8 mouse cellular contexts compared by ENCODE assay signal in genomic region chr7:100931316-100931925, GRCm38 (mm10). TPM values are rescaled to one million over a fixed set of nuclear protein-coding genes. Genes with fewer than 3 reads are reported as not detected.
A peak's percentile ranks its signal among the peaks of the same experiment; 100 is the strongest.
DNase-seq lines count a peak whose midpoint lies in the region; ATAC-seq and TF ChIP-seq lines count a peak whose summit lies in the region.

No protein-coding gene starts in this region.

- H3K9me3 ChIP-seq in embryonic facial prominence, embryonic 12.5 days, result no peaks in the 10 kb centered on the region
- no peaks in the 10 kb centered on the region for H3K9me3 ChIP-seq in hindbrain, embryonic 10.5 days
- H3K9me3 ChIP-seq in liver, embryonic 14.5 days (ENCODE audit: control insufficient read depth, low read length), result no peaks in the 10 kb centered on the region
- no peaks in the 10 kb centered on the region for H3K9me3 ChIP-seq in stomach, postnatal 0 days (ENCODE audit: control insufficient read depth, low read length)

- peak; percentile 55 for DNase-seq in lung, adult 2 months
- DNase-seq in lung, postnatal 14 days, result no peak
- DNase-seq in hindbrain, embryonic 10.5 days (ENCODE audit: low spot score), result no peak
- DNase-seq in liver, embryonic 14.5 days (ENCODE audit: low read depth in 3 of 3, low spot score in 3 of 3), result no peak
- DNase-seq in stomach, postnatal 0 days (ENCODE audit: low spot score), result peak; percentile 31
- DNase-seq in yolk sac, embryonic 10.5 days (ENCODE audit: low spot score), result no peak
- no peak for DNase-seq in cerebellum, adult 9-10 months

- 0 out of 2 replicates have a peak, but pooled peaks cover 11% of the 10 kb centered on the region for H3K4me1 ChIP-seq in lung, adult 2 months (ENCODE audit: control insufficient read depth, insufficient read depth, low read length)
- peaks cover 43% of the 10 kb centered on the region for H3K4me1 ChIP-seq in embryonic facial prominence, embryonic 12.5 days
- H3K4me1 ChIP-seq in hindbrain, embryonic 10.5 days (replicated peaks), result peaks cover 67% of the 10 kb centered on the region
- peaks cover 0 to 4% of the 10 kb centered on the region in 2 experiments; a peak in 1 of 4 replicates for H3K4me1 ChIP-seq in liver, embryonic 14.5 days (replicated peaks; ENCODE audit: control insufficient read depth in 2 of 2, insufficient read depth in 2 of 2, low read length in 1 of 2)
- peaks cover 8% of the 10 kb centered on the region; the same call in 1 of the 2 replicates for H3K4me1 ChIP-seq in stomach, postnatal 0 days (replicated peaks; ENCODE audit: control insufficient read depth, insufficient read depth)

- TF ChIP-seq EP300 in liver, embryonic 14.5 days (IDR thresholded peaks at IDR 0.05; ENCODE audit: low read depth), result no peak
- no peak for TF ChIP-seq EP300 in stomach, postnatal 0 days (optimal IDR thresholded peaks at IDR 0.05)

- H3K4me2 ChIP-seq in embryonic facial prominence, embryonic 12.5 days (replicated peaks), result peak overlapping the region; percentile 100
- peak overlapping the region; percentile 70 for H3K4me2 ChIP-seq in liver, embryonic 14.5 days (ENCODE audit: low read depth)
- peak overlapping the region; percentile 83 for H3K4me2 ChIP-seq in stomach, postnatal 0 days (replicated peaks; ENCODE audit: low read depth)

- TF ChIP-seq CTCF in lung, adult 2 months (IDR thresholded peaks at IDR 0.05; ENCODE audit: insufficient read depth, low read length), result no peak
- TF ChIP-seq CTCF in liver, embryonic 14.5 days (IDR thresholded peaks at IDR 0.05; ENCODE audit: low read depth), result no peak
- no peak for TF ChIP-seq CTCF in stomach, postnatal 0 days (IDR thresholded peaks at IDR 0.05; ENCODE audit: low read depth)

- no peaks in the 10 kb centered on the region for H3K27me3 ChIP-seq in embryonic facial prominence, embryonic 12.5 days
- H3K27me3 ChIP-seq in hindbrain, embryonic 10.5 days (ENCODE audit: insufficient read depth, poor library complexity, severe bottlenecking), result peaks cover 9% of the 10 kb centered on the region
- H3K27me3 ChIP-seq in liver, embryonic 14.5 days (ENCODE audit: control insufficient read depth, insufficient read depth, low read length), result peaks cover 36% of the 10 kb centered on the region
- H3K27me3 ChIP-seq in stomach, postnatal 0 days (ENCODE audit: control insufficient read depth, insufficient read depth, low read length), result no peaks in the 10 kb centered on the region

- peak overlapping the region; percentile 100 for H3K27ac ChIP-seq in embryonic facial prominence, embryonic 12.5 days
- peak overlapping the region; percentile 99 for H3K27ac ChIP-seq in hindbrain, embryonic 10.5 days
- no peak overlapping the region for H3K27ac ChIP-seq in liver, embryonic 14.5 days
- peak overlapping the region; percentile 97 for H3K27ac ChIP-seq in stomach, postnatal 0 days (replicated peaks)

- H3K9ac ChIP-seq in embryonic facial prominence, embryonic 12.5 days, result peak overlapping the region; percentile 96
- H3K9ac ChIP-seq in liver, embryonic 14.5 days (replicated peaks), result no peak overlapping the region; the same call in 1 of the 2 replicates
- peak overlapping the region; percentile 90 for H3K9ac ChIP-seq in stomach, postnatal 0 days (ENCODE audit: low read length)

- 0 out of 2 replicates have a peak, but pooled peaks cover 3% of the 10 kb centered on the region for H3K36me3 ChIP-seq in embryonic facial prominence, embryonic 12.5 days
- H3K36me3 ChIP-seq in hindbrain, embryonic 10.5 days, result peaks cover 14% of the 10 kb centered on the region
- no peaks in the 10 kb centered on the region for H3K36me3 ChIP-seq in liver, embryonic 14.5 days (replicated peaks; ENCODE audit: control insufficient read depth, insufficient read depth, low read depth)
- no peaks in the 10 kb centered on the region; the same call in 1 of the 2 replicates for H3K36me3 ChIP-seq in stomach, postnatal 0 days (ENCODE audit: control insufficient read depth, insufficient read depth, low read length)

- peak overlapping the region; percentile 69 for H3K4me3 ChIP-seq in lung, adult 2 months (replicated peaks; ENCODE audit: extremely low read depth, low read depth, low read length)
- peak overlapping the region; percentile 88 for H3K4me3 ChIP-seq in embryonic facial prominence, embryonic 12.5 days
- H3K4me3 ChIP-seq in hindbrain, embryonic 10.5 days, result peak overlapping the region; percentile 85
- peak overlapping the region; percentile 32 to 54 for H3K4me3 ChIP-seq in liver, embryonic 14.5 days (ENCODE audit: insufficient read depth in 1 of 2, low read depth in 2 of 2, low read length in 2 of 2)
- H3K4me3 ChIP-seq in stomach, postnatal 0 days (ENCODE audit: low read depth, low read length), result peak overlapping the region; percentile 70

- WGBS in lung, adult 2 months, result 1% methylated on average over 73 of the region's 73 CpGs
- under 1% methylated on average over 70 of the region's 73 CpGs for WGBS in embryonic facial prominence, embryonic 12.5 days
- WGBS in hindbrain, embryonic 10.5 days, result under 1% methylated on average over 73 of the region's 73 CpGs
- WGBS in liver, embryonic 14.5 days (ENCODE audit: insufficient replicate concordance), result under 1% methylated on average over 73 of the region's 73 CpGs
- under 1% methylated on average over 73 of the region's 73 CpGs for WGBS in stomach, postnatal 0 days

- TF ChIP-seq POLR2A in lung, adult 2 months (IDR thresholded peaks at IDR 0.05; ENCODE audit: borderline replicate concordance, extremely low read depth, low read depth, low read length), result no peak

- ATAC-seq in embryonic facial prominence, embryonic 12.5 days (ENCODE audit: insufficient number of reproducible peaks, insufficient read depth, low FRiP score, low TSS enrichment), result peak; percentile 5; the same call in 1 of the 2 replicates
- ATAC-seq in liver, embryonic 14.5 days (ENCODE audit: insufficient read depth), result peak; percentile 1; the same call in 1 of the 2 replicates
- ATAC-seq in stomach, postnatal 0 days (ENCODE audit: low FRiP score, low TSS enrichment), result peak; percentile 27; the same call in 1 of the 2 replicates

RNA-seq across cellular contexts. Expression of gene Arhgef17, which starts 0.5 kb away (rescaled TPM):
- polyA plus RNA-seq in lung, adult 2 months (2012; rRNA removed), result 56.6 and 59.0 TPM in 2 replicates
- 11.0 and 11.1 TPM in 2 replicates for polyA plus RNA-seq in embryonic facial prominence, embryonic 12.5 days (2016; fragmentation: Nextera tagmentation; extraction: Ambion mirVana)
- 6.7 and 8.2 TPM in 2 replicates for polyA plus RNA-seq in hindbrain, embryonic 10.5 days (2016; fragmentation: Nextera tagmentation; extraction: Ambion mirVana)
- 1.7 and 2.0 TPM in 2 replicates for polyA plus RNA-seq in liver, embryonic 14.5 days (2012; rRNA removed)
- polyA plus RNA-seq in liver, embryonic 14.5 days (2014; fragmentation: Nextera tagmentation; extraction: Ambion mirVana), result 0.70 and 0.72 TPM in 2 replicates
- 2.2 and 2.7 TPM in 2 replicates for polyA plus RNA-seq in stomach, postnatal 0 days (2015; fragmentation: Nextera tagmentation; extraction: Ambion mirVana)

RNA-seq across cellular contexts. Expression of gene P2ry6, which starts 43.0 kb away (rescaled TPM):
- 59.1 and 61.6 TPM in 2 replicates for polyA plus RNA-seq in lung, adult 2 months (2012; rRNA removed)
- 2.7 and 3.6 TPM in 2 replicates for polyA plus RNA-seq in embryonic facial prominence, embryonic 12.5 days (2016; fragmentation: Nextera tagmentation; extraction: Ambion mirVana)
- 2.3 and 3.3 TPM in 2 replicates for polyA plus RNA-seq in hindbrain, embryonic 10.5 days (2016; fragmentation: Nextera tagmentation; extraction: Ambion mirVana)
- 2.0 and 2.9 TPM in 2 replicates for polyA plus RNA-seq in liver, embryonic 14.5 days (2012; rRNA removed)
- 2.9 TPM in 2 replicates for polyA plus RNA-seq in liver, embryonic 14.5 days (2014; fragmentation: Nextera tagmentation; extraction: Ambion mirVana)
- 6.1 and 6.4 TPM in 2 replicates for polyA plus RNA-seq in stomach, postnatal 0 days (2015; fragmentation: Nextera tagmentation; extraction: Ambion mirVana)

Comparison
In these comparisons a context has a peak if more than half of its experiments do, and no peak if none do; other contexts are left out.
1. DNase-seq: peak in lung, adult 2 months (single experiment) and stomach, postnatal 0 days (single experiment); none in lung, postnatal 14 days (single experiment), hindbrain, embryonic 10.5 days (single experiment), liver, embryonic 14.5 days (0 of 3), yolk sac, embryonic 10.5 days (single experiment) and cerebellum, adult 9-10 months (single experiment).
2. Peak in every context shown above with its lines, with median percentiles within 50 percentile points of each other: H3K4me3 ChIP-seq, ATAC-seq and H3K4me2 ChIP-seq.